12 mouse cellular contexts compared by ENCODE assay signal in the genomic region with DNA sequence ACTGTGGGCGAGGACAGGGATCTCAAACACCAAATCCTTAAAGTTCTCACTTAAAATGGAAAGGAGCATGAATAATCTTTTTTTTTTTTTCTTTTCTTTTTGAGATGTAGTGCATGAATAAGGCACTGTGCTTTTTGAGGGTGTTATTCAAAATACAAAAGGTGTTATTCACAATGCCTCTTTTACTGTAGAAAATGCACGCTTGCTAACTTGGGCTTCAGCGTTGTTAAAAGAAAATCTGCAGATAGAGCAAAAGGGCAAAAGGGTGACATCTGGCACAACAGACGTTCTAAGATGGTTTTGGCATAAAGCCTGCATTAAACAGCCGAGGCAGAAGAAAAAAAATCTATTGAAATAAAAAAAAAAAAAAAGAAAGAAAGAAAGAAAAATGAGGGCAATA.
DNase-seq lines count a peak whose midpoint lies in the region; ATAC-seq lines count a peak whose summit lies in the region.
"Had no signal": no experiment of that assay in that cellular context is flagged by ENCODE, and none has a peak within 500 bp of the region (broad histone marks: within the 10 kb centered on the region; RNA-seq: fewer than 3 reads in every experiment).

No protein-coding gene starts in this region.

- H3K4me3 ChIP-seq in hindbrain, embryonic 16.5 days (ENCODE audit: low read length), result no peak overlapping the region
- H3K4me3 ChIP-seq: liver, embryonic 15.5 days had no signal

- DNase-seq in left cerebral cortex, postnatal 14 days (ENCODE audit: low spot score in 2 of 2), result peak; percentile 17 to 20
- no peak for DNase-seq in left cerebral cortex, adult 11 months (ENCODE audit: low spot score)
- peak; percentile 60 for DNase-seq in brain, embryonic 18.5 days (ENCODE audit: low read depth, low spot score)
- DNase-seq in cerebellum, postnatal 14 days, result peak; percentile 22 to 47
- DNase-seq in lung, postnatal 4 days, result no peak
- DNase-seq: adrenal gland, postnatal 14 days; kidney, adult 11 months had no signal

- ATAC-seq in hindbrain, embryonic 16.5 days, result peak; percentile 40; the same call in 1 of the 2 replicates
- ATAC-seq in granulocyte monocyte progenitor cell, adult 5-6 weeks (replicated peaks; ENCODE audit: poor library complexity, severe bottlenecking), result no peak
- ATAC-seq: CD4-positive, CD25-positive, alpha-beta regulatory T cell, adult 4 months had no signal

- H3K27me3 ChIP-seq in hindbrain, embryonic 16.5 days (replicated peaks; ENCODE audit: control insufficient read depth, insufficient read depth, low read length), result no peaks in the 10 kb centered on the region
- H3K27me3 ChIP-seq: liver, embryonic 15.5 days had no signal

- intact Hi-C loops in left cerebral cortex, postnatal 14 days (cut with DNase I), result no loop called here

- H3K9ac ChIP-seq in hindbrain, embryonic 16.5 days (ENCODE audit: low read depth, low read length), result no peak overlapping the region
- H3K9ac ChIP-seq: liver, embryonic 15.5 days had no signal

- 25% methylated on average over 5 of the region's 5 CpGs for WGBS in hindbrain, embryonic 16.5 days

- H3K36me3 ChIP-seq in hindbrain, embryonic 16.5 days (ENCODE audit: control insufficient read depth, insufficient read depth, low read length), result no peaks in the 10 kb centered on the region
- H3K36me3 ChIP-seq: liver, embryonic 15.5 days had no signal

- no peaks in the 10 kb centered on the region; the same call in 1 of the 2 replicates for H3K4me1 ChIP-seq in hindbrain, embryonic 16.5 days (ENCODE audit: control insufficient read depth, insufficient read depth, low read depth, low read length)
- H3K4me1 ChIP-seq: liver, embryonic 15.5 days had no signal

- H3K9me3 ChIP-seq in hindbrain, embryonic 16.5 days (ENCODE audit: control insufficient read depth, low read length), result no peaks in the 10 kb centered on the region
- H3K9me3 ChIP-seq: liver, embryonic 15.5 days had no signal

- H3K4me2 ChIP-seq in hindbrain, embryonic 16.5 days (ENCODE audit: low read length), result no peak overlapping the region
- H3K4me2 ChIP-seq: heart, embryonic 11.5 days; liver, embryonic 15.5 days had no signal

- H3K27ac ChIP-seq in hindbrain, embryonic 16.5 days (ENCODE audit: low read depth, low read length), result peak overlapping the region; percentile 66; the same call in 1 of the 2 replicates
- H3K27ac ChIP-seq: liver, embryonic 15.5 days had no signal

Comparison
In these comparisons a context has a peak if more than half of its experiments do, and no peak if none do; other contexts are left out.
1. DNase-seq: peak in left cerebral cortex, postnatal 14 days (2 of 2), brain, embryonic 18.5 days (single experiment) and cerebellum, postnatal 14 days (2 of 2); none in left cerebral cortex, adult 11 months (single experiment) and lung, postnatal 4 days (0 of 2).